Comparison of ENCODE assay signal across 8 mouse cellular contexts in genomic region chr16:13232912-13233802, GRCm38 (mm10). TPM values are rescaled to one million over a fixed set of nuclear protein-coding genes. Genes with fewer than 3 reads are reported as not detected.
DNase-seq lines count a peak whose midpoint lies in the region; ATAC-seq lines count a peak whose summit lies in the region.

No protein-coding gene starts in this region.

- no peaks in the 10 kb centered on the region for H3K36me3 ChIP-seq in embryonic facial prominence, embryonic 11.5 days (replicated peaks; ENCODE audit: control insufficient read depth, insufficient read depth, low read depth, low read length)
- H3K36me3 ChIP-seq in intestine, embryonic 15.5 days = no peaks in the 10 kb centered on the region
- no peaks in the 10 kb centered on the region for H3K36me3 ChIP-seq in liver, embryonic 15.5 days (replicated peaks)

- 57% methylated on average over 14 of the region's 14 CpGs for WGBS in embryonic facial prominence, embryonic 11.5 days
- WGBS in intestine, embryonic 15.5 days = 34% methylated on average over 14 of the region's 14 CpGs
- WGBS in liver, embryonic 15.5 days (ENCODE audit: insufficient replicate concordance) = 40% methylated on average over 14 of the region's 14 CpGs

- peak; percentile 26 for DNase-seq in adrenal gland, adult 8-10 months
- no peak for DNase-seq in adrenal gland, adult 2 months
- peak; percentile 4 for DNase-seq in embryonic facial prominence, embryonic 11.5 days (ENCODE audit: low spot score)
- peak; percentile 60 for DNase-seq in testis, postnatal 14 days (ENCODE audit: low spot score)
- DNase-seq in cerebellum, adult 11-12 months = no peak
- DNase-seq in thymus, postnatal 25 days = no peak

- H3K27ac ChIP-seq in embryonic facial prominence, embryonic 11.5 days (replicated peaks; ENCODE audit: low read depth, low read length) = no peak overlapping the region
- H3K27ac ChIP-seq in intestine, embryonic 15.5 days = peak overlapping the region; percentile 29; the same call in 1 of the 2 replicates
- no peak overlapping the region for H3K27ac ChIP-seq in liver, embryonic 15.5 days (replicated peaks)

- no peak overlapping the region for H3K4me3 ChIP-seq in embryonic facial prominence, embryonic 11.5 days (ENCODE audit: low read depth, low read length)
- no peak overlapping the region for H3K4me3 ChIP-seq in intestine, embryonic 15.5 days (replicated peaks)
- no peak overlapping the region for H3K4me3 ChIP-seq in liver, embryonic 15.5 days (replicated peaks)

- H3K4me1 ChIP-seq in embryonic facial prominence, embryonic 11.5 days (ENCODE audit: control insufficient read depth, insufficient read depth, low read length) = no peaks in the 10 kb centered on the region
- peaks cover 13% of the 10 kb centered on the region; the same call in 1 of the 2 replicates for H3K4me1 ChIP-seq in intestine, embryonic 15.5 days (replicated peaks)
- no peaks in the 10 kb centered on the region for H3K4me1 ChIP-seq in liver, embryonic 15.5 days (replicated peaks)

- H3K27me3 ChIP-seq in embryonic facial prominence, embryonic 11.5 days (ENCODE audit: control insufficient read depth, insufficient read depth, low read length) = no peaks in the 10 kb centered on the region
- no peaks in the 10 kb centered on the region for H3K27me3 ChIP-seq in intestine, embryonic 15.5 days (replicated peaks)
- H3K27me3 ChIP-seq in liver, embryonic 15.5 days = no peaks in the 10 kb centered on the region

- H3K4me2 ChIP-seq in embryonic facial prominence, embryonic 11.5 days (ENCODE audit: low read depth, low read length) = no peak overlapping the region
- H3K4me2 ChIP-seq in intestine, embryonic 15.5 days (replicated peaks) = no peak overlapping the region
- H3K4me2 ChIP-seq in liver, embryonic 15.5 days = no peak overlapping the region

- H3K9ac ChIP-seq in embryonic facial prominence, embryonic 11.5 days (replicated peaks; ENCODE audit: low read length) = no peak overlapping the region
- H3K9ac ChIP-seq in intestine, embryonic 15.5 days = no peak overlapping the region
- H3K9ac ChIP-seq in liver, embryonic 15.5 days = no peak overlapping the region

- no peak for ATAC-seq in embryonic facial prominence, embryonic 11.5 days (replicated peaks; ENCODE audit: insufficient number of reproducible peaks, low FRiP score, low TSS enrichment, low read depth)
- ATAC-seq in intestine, embryonic 15.5 days = peak; percentile 75
- peak; percentile 47; the same call in 1 of the 2 replicates for ATAC-seq in liver, embryonic 15.5 days (ENCODE audit: insufficient read depth)

- no peaks in the 10 kb centered on the region for H3K9me3 ChIP-seq in embryonic facial prominence, embryonic 11.5 days (replicated peaks; ENCODE audit: control insufficient read depth, low read length)
- H3K9me3 ChIP-seq in intestine, embryonic 15.5 days = no peaks in the 10 kb centered on the region
- no peaks in the 10 kb centered on the region for H3K9me3 ChIP-seq in liver, embryonic 15.5 days (replicated peaks)

RNA-seq across cellular contexts. Expression of gene Mrtfb, which starts 23.1 kb away (rescaled TPM):
- total RNA-seq in adrenal gland, adult 8-10 months (2022) = 10 to 100 TPM; 34.6 to 58.6 (median 46.5) TPM
- total RNA-seq in adrenal gland, adult 2 months (2021) = 10 to 100 TPM; 27.2 to 33.8 TPM
- 6.3 and 9.1 TPM in 2 replicates for polyA plus RNA-seq in adrenal gland, adult 2 months (2012; rRNA removed)
- polyA plus RNA-seq in embryonic facial prominence, embryonic 11.5 days (2014; fragmentation: Nextera tagmentation; extraction: Ambion mirVana) = 25.2 and 26.2 TPM in 2 replicates
- 20.3 and 20.9 TPM in 2 replicates for polyA plus RNA-seq in intestine, embryonic 15.5 days (2015; fragmentation: Nextera tagmentation; extraction: Ambion mirVana)
- 3.3 and 3.7 TPM in 2 replicates for polyA plus RNA-seq in liver, embryonic 15.5 days (2015; fragmentation: Nextera tagmentation; extraction: Ambion mirVana)

Comparison
In these comparisons a context has a peak if more than half of its experiments do, and no peak if none do; other contexts are left out.
1. DNase-seq: peak in adrenal gland, adult 8-10 months (single experiment), embryonic facial prominence, embryonic 11.5 days (single experiment) and testis, postnatal 14 days (single experiment); none in adrenal gland, adult 2 months (single experiment), cerebellum, adult 11-12 months (single experiment) and thymus, postnatal 25 days (single experiment).